Mouse (Mus musculus): ENCODE measurements around the gene Ccpg1os. TPM values are rescaled to one million over a fixed set of nuclear protein-coding genes. Genes with fewer than 3 reads are reported as not detected.

The Ccpg1os gene
- total RNA-seq (2021): 1 to 10 TPM; 5.2 to 6.2 TPM
- long read RNA-seq, experiment 1, partial matches to known transcripts: 0 of 3 reads
- long read RNA-seq, experiment 1, other reads (novel, unspliced or antisense): 1 of 3 reads
- long read RNA-seq, experiment 2, partial matches to known transcripts: 0 of 4 reads
- long read RNA-seq, experiment 2, other reads (novel, unspliced or antisense): 1 of 4 reads

DNA sequence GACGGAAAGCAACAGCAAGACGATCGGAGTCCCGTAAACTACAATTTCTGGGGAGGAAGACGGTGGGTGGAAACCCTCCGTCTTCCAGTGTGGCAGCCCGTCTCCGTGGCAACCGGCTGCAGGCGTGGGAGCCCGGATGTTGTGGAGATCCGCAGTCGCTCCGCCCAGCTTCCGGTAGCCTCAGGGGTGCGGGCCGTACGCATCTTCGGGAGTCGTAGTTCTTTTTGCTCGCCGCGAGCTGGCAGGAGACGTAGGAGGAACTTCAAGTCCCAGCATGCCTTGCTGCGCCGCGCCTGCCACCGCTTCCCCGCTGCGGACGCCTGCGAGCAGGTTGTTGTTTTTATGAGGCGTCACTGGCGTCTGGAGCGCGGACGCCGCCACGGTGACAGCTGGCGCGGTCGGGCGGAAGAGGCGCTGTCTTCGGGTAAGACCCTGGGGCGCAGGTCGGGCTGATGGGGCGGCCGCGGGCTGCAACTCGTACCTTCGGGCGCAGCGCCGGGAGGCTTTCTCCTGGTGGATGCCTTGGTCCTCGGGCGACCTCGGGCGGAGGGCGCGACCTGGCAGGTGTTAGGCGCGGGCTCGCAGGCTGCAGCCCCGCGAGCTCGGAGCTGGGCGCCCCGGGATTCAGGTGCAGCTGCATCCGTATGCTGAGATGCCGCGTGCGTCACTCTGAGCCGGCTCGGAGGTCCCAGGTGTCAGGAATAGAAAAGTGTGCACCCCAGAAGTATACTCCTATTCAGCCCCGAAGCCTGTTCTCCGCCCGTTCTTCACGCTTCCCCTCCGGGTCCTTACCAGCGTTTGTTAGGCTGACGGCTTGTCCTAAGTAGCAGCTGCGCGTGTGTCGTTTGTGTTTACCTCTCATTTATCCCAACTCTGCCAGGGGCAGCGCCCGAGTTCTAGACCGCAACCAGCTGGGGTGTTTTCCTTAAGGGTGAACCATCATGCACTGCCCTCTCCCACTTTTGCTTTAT lies at the start of gene Ccpg1os, which contains the start of gene Ccpg1:
TSS of gene Ccpg1os (minus strand) at position 133 of the 971 bp plus-strand sequence.
TSS of gene Ccpg1 (plus strand) at position 180 of the 971 bp plus-strand sequence.
- DNase-seq (ENCODE audit: low spot score in 2 of 2): peak; percentile 87 to 95

DNA sequence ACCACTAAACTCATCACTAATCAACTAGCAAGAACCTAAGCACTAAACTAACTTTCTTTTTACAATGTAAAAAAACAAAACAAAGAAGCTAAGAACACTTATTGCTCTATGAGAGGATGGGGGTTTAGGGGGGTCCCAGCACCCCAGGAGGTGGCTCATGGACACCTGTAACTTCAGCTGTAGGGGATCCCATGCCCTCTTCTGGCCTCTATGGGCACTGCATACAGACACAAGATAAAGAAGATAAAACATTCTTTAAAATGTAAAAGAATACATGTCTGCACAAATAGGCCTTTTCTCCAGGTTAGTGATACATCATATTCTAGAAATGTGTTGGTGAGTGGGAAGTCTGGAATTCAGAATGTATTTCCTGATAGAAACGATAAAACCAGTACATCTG lies 48.2 kb upstream of the Ccpg1os start:
- no peak for DNase-seq (ENCODE audit: low spot score in 2 of 2)

DNA sequence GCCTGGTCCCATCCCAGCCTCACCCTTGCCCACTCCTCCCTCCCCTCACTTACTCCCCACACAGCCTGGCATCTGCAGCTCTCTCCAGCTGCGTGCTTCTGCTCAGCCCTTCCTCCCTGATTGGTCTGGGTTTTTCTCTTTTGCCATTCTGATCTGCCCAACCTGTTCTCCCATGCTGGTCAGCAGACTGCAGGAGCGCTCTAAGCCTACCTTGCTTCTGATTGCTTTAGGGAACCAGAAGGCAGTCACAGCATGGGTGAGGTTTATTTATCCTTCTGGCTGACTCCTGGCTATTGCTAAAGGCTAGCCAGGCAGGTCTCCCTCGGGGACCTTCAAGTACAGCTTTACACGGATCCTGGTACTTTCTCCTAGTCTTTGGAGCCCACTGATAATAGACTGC lies 46.2 kb upstream of the Ccpg1os start:
- no peak for DNase-seq (ENCODE audit: low spot score in 2 of 2)

DNA sequence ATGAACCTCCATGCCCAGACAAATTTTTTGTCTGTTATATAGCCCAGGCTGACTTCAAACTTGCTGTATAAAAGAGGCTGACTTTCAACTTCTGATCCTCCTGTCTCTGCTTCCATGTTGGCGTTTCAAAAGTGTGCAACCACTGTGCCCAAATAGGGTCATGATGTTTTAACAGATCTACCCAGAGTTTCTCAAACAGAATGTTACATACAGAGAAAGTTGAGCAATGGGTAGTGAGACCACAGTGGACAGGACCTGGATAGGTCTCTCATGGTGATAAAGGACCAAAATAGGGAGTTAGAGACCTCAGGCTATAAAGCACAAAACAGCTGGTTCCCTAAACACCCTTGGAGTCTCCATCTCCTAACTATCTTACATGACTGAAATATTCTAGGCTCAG lies 45.3 kb upstream of the Ccpg1os start:
- DNase-seq (ENCODE audit: low spot score in 2 of 2): no peak

DNA sequence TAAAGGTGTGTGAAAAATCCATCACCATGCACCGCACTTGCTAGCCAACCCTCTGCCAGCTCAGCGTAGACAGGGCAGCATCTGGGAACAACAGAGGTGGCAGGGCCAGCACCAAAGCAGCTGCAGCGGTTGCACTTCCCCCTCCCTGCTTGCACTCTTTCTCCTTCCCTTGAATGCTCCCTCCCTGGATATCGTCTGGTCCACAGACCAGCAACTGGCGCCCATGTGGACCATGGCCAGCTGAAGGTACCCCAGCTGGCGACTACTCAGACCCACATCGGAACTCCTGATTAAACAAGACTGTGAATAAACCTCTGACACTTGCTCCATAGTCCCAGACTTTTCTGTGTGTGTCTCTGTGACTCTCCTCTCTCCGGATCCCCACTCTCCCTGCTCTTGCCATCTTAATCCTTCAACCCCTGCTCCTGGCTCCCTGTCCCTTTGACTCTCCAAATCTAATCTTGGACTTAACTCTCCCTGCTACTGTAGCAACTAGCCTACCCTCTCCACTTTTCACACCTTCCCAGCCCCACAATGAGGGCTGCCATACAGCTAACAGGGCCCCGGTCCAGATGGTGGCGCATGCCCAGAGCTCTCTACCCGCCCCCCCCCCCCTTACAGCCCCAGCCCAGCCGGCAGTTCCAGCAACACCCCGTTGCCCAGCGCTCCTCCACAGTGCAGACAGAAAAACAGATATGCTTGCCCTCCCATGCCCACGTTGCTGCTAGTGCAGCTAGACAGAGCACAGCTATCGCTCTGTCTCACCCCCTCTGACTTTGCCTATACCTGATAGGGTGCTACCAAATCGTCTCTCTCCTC lies 40.8 kb upstream of the Ccpg1os start:
- DNase-seq (ENCODE audit: low spot score in 2 of 2): no peak

DNA sequence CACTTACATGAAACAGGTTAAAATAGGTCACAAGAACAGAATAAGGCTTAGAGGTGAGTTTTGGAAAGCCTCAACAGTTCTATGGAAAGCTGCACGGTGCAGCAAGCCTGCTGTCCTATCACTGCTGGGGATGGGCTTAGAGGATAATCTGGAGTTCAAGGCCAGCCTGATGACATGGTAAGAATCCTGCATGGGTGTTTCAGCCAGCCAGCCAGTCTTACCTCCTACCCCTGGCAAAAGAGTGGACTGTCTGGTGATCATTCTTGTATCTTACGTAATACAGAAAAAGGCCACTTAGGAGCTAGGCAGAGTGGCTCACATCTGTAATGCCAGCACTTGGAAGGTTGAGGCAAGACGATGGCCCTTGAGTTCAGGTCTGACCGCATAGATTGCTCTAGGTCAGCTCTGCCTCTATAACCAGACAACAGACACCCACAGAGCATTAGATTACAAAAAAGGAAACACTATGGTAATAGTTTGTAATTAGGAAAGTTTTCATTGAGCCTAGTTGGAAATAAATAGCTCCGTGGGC lies 35.5 kb upstream of the Ccpg1os start:
- DNase-seq (ENCODE audit: low spot score in 2 of 2): no peak

DNA sequence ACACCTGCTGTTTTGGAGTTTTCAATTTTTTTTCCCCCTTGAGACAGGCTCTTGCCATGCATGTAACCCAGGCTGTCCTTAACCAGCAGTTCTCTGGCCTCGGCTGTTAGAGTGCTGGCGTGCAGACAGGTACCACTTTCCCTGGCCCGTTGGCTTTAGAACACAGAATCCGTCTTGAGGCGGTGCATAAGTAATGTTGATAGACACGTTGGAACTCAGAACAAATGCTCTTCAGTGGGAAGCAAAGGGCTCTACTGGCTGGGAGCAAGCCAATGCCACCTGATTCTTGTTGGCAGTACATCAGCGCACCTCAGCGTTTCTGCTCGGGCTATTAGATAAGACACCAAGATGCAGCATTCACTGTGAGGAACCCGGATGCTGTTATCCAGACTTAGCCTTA lies 34.7 kb upstream of the Ccpg1os start:
- no peak for DNase-seq (ENCODE audit: low spot score in 2 of 2)

DNA sequence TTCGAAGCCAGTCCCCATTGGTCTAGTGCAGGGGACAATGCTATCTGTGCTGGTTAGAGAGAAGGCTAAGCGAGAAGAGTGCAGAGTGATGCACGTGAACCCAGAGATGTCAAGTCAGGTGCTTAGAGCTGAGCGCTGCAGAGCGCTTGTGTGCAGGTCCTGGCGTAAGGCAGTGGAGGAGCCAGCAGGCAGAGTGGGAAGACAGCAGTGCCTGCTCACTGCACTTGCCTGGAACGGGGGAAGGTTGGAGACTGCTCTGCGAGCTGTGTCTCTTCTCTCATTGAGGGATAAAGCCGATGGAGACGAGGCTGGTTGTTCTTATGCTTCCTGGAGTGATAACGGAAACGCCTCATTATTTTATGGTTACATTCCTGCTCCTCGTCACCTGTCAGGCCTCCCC lies 29.5 kb upstream of the Ccpg1os start:
- no peak for DNase-seq (ENCODE audit: low spot score in 2 of 2)

DNA sequence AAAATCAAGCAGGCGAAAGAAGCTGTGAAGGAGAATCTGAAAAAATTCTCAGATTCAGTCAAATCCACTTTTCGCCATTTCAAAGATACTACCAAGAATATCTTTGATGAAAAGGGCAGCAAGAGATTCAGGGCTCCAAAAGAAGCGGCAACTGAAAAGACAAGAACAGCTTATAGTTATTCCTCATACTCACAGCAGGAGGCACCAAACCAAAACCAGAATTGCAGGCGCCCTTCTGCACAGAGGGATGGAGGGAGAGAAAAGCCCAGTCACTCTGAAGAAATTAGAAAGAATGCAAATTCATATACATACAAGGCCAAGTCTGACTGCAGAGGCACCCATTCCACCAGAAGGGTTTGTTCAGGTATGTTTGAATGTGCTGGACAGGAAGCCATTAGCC lies 27.4 kb upstream of the Ccpg1os start:
- DNase-seq (ENCODE audit: low spot score in 2 of 2): no peak

DNA sequence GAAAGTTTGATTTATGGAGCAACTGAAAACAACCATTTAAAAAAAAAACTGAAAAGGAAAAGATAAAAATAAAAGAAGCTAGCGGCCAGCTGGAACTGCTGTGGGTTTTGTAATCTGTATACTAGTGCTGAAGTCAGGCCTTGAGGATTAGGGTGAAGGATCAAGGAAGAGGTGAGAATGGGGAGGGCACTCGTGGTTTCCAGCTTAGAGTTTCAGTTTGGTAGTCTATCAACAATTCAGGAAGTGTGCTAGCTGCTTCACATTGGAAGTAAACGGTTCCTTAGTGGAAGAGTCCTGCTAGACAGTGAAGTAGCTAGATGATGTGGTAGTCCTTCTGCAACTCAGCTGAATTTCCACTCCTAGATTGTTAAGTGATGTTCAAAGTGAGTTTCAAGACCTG lies 23.2 kb upstream of the Ccpg1os start:
- DNase-seq (ENCODE audit: low spot score in 2 of 2): no peak

DNA sequence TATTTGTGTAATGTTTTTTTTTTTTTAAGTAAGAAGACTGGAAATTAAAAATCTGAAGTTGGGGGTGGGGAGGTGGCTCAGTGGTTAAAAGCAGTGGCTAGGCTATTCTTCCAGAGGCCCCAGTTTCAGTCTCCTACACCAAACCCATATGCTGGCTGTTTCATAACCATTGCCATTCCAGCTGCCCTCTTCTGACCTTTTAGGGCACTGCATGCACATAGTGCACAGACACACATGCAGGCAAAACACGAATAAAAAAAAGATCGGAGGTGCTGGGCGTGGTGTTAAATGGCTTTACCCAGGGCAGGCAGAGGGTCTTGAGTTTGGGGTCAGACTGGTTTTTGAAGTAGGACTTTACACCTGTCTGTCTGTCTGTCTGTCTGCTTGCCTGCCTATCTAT lies 21.0 kb upstream of the Ccpg1os start:
- no peak for DNase-seq (ENCODE audit: low spot score in 2 of 2)

DNA sequence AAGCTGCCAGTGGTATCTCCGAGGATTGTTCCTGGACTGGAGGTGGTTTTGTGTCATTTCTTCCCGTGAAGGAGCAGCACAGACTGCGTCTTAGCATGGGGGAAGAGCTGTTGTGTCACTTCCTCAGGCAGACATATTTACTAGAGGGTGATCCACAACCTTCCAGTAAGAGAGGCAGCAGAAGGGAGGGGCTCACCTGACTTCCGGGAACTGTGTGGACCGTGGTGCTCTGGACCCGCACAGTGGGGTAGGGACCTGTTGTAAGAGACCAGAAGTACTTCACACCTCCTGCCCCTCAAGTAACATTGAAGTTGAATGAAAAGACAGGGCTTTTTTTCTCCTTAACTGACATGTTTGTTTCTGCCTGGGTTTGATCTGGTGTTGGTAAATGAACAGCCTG lies 19.9 kb upstream of the Ccpg1os start:
- DNase-seq (ENCODE audit: low spot score in 2 of 2): no peak

DNA sequence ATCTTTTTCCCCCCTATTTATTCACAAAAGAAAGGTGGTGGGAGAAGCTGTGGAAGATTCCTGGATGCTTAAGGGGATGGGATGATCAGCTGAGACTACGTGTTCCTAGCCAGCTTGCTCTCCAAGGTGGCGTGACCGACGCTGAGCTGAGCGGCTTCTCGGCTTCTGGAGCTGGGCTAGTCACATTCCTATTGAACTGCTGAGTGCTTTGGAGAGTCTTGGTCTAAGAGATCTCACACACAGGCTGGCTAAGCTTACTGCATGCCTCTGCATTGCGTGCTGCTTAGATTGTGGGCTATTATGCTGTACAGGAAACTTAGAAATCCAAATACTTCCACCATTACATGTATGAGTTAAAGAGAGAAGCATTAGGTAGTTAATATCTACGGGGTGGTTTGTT lies 18.9 kb upstream of the Ccpg1os start:
- DNase-seq (ENCODE audit: low spot score in 2 of 2): no peak

DNA sequence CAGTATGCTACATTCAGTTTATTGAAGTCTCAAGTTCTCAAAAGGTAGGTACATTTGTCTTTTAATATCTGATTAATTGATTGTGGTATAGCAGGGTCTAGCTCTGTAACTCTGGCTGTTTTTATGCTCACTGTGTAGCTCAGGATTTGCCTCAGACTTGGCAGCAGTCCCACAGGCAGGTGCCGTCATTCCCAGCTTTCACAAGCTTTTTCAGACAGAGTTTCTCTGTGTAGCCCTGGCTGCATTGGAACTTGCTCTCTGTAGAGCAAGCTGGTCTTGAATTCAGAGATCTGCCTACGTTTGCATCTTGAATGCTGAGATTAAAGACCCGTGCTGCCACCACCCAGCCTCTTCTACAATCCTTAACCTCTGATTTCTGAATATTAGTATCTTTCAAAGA lies 17.0 kb upstream of the Ccpg1os start:
- no peak for DNase-seq (ENCODE audit: low spot score in 2 of 2)

DNA sequence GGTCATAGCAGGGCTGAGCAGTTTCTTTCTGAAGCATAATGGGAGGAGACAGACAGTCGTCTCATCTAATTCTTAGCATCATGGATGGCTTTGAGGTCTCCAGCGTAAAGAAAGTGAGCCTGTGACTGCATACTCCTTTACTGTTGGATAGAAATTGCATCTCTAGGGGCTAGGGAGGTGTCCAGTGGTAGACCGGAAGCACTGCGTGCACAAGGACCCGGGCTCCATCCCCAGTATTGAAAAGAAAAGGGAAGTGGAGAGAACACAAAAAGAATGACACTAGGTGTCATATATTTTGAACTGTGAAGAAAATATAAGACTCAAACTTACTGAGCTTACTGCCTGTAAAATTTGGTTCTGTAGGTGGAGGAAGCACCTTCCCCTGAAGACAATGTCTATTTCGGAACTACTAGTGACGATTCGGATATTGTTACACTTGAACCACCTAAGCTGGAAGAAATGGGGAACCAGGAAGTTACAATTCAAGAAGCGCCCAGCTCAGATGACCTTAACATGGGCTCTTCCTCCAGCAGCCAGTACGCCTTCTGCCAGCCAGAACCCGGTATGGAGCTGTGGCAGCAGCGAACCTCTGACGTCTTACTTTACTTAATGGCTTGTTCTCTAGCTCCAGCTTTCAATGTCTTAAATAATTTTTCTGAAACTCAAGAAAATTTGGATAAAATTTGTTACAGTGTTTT lies 16.3 kb upstream of the Ccpg1os start:
- no peak for DNase-seq (ENCODE audit: low spot score in 2 of 2)

DNA sequence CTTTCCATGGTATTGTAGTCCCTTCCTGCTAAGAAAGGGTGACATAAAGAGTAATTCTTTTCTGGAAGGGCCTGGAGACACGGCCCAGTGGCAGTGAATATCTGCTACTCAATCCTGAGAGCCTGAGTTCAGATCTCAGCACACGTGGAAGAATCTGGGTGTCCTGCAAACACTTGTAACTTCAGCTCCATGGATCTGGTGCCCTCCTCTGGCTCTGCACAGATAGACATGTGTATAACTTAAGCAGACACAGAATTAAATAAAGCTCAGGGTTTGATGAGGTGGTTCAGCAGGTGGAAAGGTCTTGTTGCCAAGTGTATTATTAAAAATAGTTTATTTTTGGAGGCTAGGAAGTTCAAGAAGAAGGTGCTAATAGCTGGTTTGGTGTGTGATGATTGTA lies 15.3 kb upstream of the Ccpg1os start:
- DNase-seq (ENCODE audit: low spot score in 2 of 2): no peak

DNA sequence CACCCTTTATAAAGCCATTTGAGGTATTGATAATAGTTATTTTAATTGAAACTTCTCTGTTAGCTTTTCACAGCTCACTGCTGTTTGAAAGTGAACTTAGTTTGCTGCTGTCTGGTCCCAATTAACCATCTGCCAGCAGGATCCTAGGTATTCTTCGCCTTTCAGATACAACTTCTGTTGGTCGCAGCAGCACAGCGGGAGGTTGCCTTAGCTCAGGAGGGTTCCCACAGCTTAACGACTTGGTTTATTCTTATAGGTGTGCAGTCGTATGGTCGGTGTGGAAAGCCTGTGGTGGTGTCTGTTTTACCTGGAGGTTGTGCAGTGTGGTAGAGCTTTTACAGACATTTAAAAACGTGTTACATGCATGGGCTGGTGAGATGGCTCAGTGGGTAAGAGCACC lies 11.6 kb upstream of the Ccpg1os start:
- no peak for DNase-seq (ENCODE audit: low spot score in 2 of 2)

DNA sequence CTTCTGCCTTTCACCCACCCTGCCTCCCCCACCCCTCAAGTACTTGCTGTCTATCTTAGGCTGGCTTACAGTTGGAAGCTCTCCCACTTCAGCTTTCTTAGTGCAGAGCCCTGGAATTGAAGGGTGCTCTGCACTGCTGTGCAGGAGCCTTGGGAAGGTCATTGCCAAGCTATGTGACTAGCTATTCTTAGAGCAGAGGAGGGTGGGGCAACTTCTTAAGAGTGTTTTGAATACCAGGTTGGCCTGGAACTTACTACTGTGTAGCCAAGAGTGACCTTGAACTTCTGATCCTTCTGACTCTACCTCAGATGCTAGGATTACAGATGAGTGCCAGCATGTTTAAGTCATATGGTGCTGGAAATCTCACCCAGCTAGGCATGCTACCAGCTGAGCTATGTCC lies 11.0 kb upstream of the Ccpg1os start:
- no peak for DNase-seq (ENCODE audit: low spot score in 2 of 2)

DNA sequence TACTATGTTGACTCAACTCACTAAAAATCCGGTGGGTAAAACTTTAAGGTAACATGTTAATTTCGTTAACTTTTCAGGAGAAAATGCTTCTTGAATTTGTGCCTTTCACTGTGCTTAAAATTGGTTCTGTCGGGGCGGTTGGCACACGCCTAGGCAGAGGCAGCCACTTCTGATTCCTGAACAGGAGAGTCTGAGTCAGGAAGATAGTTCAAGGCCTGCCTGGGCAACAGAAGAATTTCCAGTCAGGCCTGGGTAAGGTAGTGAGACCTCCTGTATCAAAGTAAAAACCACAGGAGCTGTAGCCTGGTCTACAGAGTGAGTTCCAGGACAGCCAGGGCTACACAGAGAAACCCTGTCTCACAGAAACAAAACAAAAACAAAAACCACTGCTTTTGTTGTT lies 7.4 kb upstream of the Ccpg1os start:
- no peak for DNase-seq (ENCODE audit: low spot score in 2 of 2)

DNA sequence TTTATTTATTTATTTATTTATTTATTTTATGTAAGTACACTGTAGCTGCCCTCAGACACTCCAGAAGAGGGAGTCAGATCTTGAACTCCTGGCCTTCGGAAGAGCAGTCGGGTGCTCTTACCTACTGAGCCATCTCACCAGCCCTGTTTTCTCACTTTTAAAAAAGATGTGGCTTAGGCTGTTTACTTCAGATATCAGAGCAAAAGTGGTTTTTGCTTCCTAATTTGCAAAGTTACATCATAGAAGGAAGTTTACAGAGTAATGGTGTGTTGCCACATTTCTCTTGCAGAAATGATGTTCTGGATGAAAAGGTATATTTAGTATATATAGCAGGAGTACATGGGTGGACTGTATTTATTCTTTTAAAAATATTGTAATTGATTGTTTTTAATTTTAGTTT lies 6.2 kb upstream of the Ccpg1os start:
- no peak for DNase-seq (ENCODE audit: low spot score in 2 of 2)

DNA sequence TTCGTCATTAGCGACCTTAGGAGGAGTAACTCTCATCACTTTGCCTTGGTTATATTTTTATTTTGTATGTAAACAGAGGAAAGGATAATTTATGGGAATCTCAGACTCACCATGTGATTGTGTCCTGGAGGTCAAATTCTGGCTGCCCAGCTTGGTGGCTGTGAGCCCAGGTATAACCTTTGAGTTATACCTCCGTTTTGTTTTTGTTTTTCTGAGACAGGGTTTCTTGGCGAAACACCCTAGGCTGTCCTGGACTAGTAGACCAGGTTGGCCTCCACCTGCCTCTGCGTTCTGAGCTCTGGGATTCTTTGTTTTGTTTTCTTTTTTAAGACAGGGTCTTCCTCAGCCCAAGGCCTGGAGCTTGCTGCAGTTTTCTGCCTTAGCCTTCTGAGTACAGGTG lies 3.5 kb upstream of the Ccpg1os start:
- no peak for DNase-seq (ENCODE audit: low spot score in 2 of 2)
